Mouse (Mus musculus): ENCODE measurements around the gene Kif1c. TPM values are rescaled to one million over a fixed set of nuclear protein-coding genes. Genes with fewer than 3 reads are reported as not detected.

The Kif1c gene
- polyA plus RNA-seq, 1 experiment from 2014 or later: 4.4 TPM

- ATAC-seq: no peak
- Histone ChIP-seq H3K4me2 (replicated peaks) (no peak overlapping the region), H3K36me3 (peaks cover 45% of the 10 kb centered on the region), H3K27ac (no peak overlapping the region), H3K9ac (no peak overlapping the region), H3K4me3 (replicated peaks) (no peak overlapping the region), H3K4me1 (replicated peaks) (peaks cover 15% of the 10 kb centered on the region), H3K27me3 (replicated peaks) (no peaks in the 10 kb centered on the region), H3K9me3 (no peaks in the 10 kb centered on the region)
- WGBS: 67% methylated on average over 3 of the region's 3 CpGs
These were observed 5.8 kb downstream of the Kif1c start for GRCm38 (mm10) chr11:70706127-70706526.

DNA sequence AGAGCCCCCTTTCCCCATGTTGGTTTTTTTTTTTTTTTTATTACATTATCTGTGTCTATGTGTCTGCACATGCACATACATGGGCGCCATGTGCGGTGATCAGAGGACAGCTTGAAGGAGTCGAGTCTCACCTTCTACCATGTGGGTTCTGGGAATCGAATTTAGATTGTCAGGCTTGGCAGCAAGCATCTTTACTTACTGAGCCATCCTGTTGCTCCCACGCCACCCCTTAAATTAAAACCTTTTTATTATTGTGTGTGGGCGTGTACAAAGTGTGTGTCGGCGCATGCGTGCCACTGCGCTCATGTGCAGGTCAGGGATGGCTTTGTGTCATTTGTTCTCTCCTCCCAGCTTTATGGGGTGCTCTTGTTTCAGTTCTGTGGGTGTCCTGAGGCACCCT, 10.7 kb downstream of the Kif1c start:
- no peak overlapping the region for H3K27ac ChIP-seq
- no peak overlapping the region for H3K4me2 ChIP-seq (replicated peaks)
- 95% methylated on average over 10 of the region's 10 CpGs for WGBS
- no peak overlapping the region for H3K9ac ChIP-seq
- no peak for ATAC-seq
- H3K9me3 ChIP-seq: no peaks in the 10 kb centered on the region
- H3K27me3 ChIP-seq (replicated peaks): no peaks in the 10 kb centered on the region
- H3K36me3 ChIP-seq: peaks cover 37% of the 10 kb centered on the region
- no peaks in the 10 kb centered on the region for H3K4me1 ChIP-seq (replicated peaks)
- H3K4me3 ChIP-seq (replicated peaks): no peak overlapping the region

DNA sequence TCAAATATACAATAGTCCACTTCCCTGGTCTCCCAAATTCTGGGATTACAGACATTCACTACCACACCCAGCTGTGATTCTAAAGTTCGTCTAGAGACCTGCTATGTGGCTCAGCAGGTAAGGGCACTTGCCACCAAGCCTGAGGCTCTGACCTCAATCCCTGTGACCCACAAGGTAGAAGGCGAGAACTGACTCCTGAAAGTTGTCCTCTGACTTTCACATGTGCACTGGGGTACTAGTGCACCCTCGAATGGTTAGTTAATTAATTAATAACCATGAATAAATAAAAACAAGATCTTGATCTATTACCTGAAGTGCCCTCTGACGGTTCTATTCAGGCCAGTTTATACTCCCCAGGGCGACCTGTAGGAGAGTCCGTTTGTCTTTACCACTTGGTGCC, 12.9 kb downstream of the Kif1c start:
- peak; percentile 32; the same call in 1 of the 2 replicates for ATAC-seq
- Histone ChIP-seq H3K4me1 (replicated peaks) (no peaks in the 10 kb centered on the region), H3K9ac (no peak overlapping the region), H3K9me3 (no peaks in the 10 kb centered on the region), H3K4me2 (replicated peaks) (no peak overlapping the region), H3K27me3 (replicated peaks) (no peaks in the 10 kb centered on the region), H3K27ac (0 out of 2 replicates have a peak overlapping the region, but pooled peaks have one; percentile 15), H3K36me3 (peaks cover 39% of the 10 kb centered on the region), H3K4me3 (replicated peaks) (no peak overlapping the region)
- WGBS: 73% methylated on average over 6 of the region's 6 CpGs

DNA sequence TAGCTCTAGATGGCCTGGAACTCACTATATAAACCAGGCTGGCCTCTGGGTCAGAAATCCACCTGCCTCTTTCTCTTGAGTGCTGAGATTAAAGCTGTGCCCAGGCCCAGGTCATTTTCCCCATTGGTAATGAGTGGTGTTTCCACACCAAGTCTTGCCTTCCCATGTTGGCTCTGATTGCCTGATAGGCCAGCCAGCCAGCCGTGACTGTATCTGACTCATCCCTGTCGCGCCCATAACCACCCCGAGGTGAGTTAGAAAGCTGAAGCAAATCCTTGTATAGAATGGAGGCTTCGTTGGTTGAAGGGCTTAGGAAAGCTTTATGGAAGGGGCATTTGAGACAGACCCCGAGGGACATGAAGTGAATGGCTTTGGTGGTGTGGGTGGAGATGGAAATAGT, 15.5 kb downstream of the Kif1c start:
- Histone ChIP-seq H3K27me3 (replicated peaks) (no peaks in the 10 kb centered on the region), H3K4me3 (replicated peaks) (no peak overlapping the region), H3K4me1 (replicated peaks) (no peaks in the 10 kb centered on the region), H3K4me2 (replicated peaks) (no peak overlapping the region), H3K36me3 (peaks cover 38% of the 10 kb centered on the region), H3K27ac (no peak overlapping the region), H3K9ac (no peak overlapping the region), H3K9me3 (no peaks in the 10 kb centered on the region)
- WGBS: 87% methylated on average over 6 of the region's 6 CpGs
- ATAC-seq: no peak

DNA sequence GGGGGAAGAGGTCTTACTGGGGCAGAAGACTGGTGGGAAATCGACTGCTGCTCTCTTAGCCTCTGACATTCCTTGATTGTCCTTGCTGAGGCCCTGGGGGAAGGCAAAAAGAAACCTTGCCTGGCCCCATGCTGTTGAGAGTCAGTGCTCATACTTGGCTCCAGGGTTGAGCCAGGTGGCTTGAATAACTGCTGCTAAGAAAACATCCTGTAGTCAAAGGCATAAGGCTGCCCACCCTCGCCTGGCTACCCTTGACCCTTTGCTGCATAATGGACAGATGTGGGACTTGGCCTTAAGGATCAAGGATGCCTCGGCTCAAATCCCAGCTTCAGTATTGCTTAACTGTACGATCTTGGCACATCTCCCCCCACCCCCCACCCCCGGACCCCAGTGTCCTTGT, 18.1 kb downstream of the Kif1c start:
- Histone ChIP-seq H3K4me3 (replicated peaks) (no peak overlapping the region), H3K4me2 (replicated peaks) (no peak overlapping the region), H3K4me1 (replicated peaks) (no peaks in the 10 kb centered on the region), H3K27me3 (replicated peaks) (no peaks in the 10 kb centered on the region), H3K36me3 (peaks cover 37% of the 10 kb centered on the region), H3K9ac (no peak overlapping the region), H3K27ac (no peak overlapping the region), H3K9me3 (no peaks in the 10 kb centered on the region)
- ATAC-seq: no peak
- WGBS: 79% methylated on average over 5 of the region's 5 CpGs

- ATAC-seq: no peak
- no peaks in the 10 kb centered on the region for H3K27me3 ChIP-seq (replicated peaks)
- H3K4me2 ChIP-seq (replicated peaks): no peak overlapping the region
- no peaks in the 10 kb centered on the region for H3K4me1 ChIP-seq (replicated peaks)
- no peak overlapping the region for H3K4me3 ChIP-seq (replicated peaks)
- H3K27ac ChIP-seq: no peak overlapping the region
- H3K36me3 ChIP-seq: peaks cover 58% of the 10 kb centered on the region
- no peaks in the 10 kb centered on the region for H3K9me3 ChIP-seq
- 88% methylated on average over 3 of the region's 3 CpGs for WGBS
- no peak overlapping the region for H3K9ac ChIP-seq
These were observed 20.2 kb downstream of the Kif1c start for GRCm38 (mm10) chr11:70720567-70720966.

DNA sequence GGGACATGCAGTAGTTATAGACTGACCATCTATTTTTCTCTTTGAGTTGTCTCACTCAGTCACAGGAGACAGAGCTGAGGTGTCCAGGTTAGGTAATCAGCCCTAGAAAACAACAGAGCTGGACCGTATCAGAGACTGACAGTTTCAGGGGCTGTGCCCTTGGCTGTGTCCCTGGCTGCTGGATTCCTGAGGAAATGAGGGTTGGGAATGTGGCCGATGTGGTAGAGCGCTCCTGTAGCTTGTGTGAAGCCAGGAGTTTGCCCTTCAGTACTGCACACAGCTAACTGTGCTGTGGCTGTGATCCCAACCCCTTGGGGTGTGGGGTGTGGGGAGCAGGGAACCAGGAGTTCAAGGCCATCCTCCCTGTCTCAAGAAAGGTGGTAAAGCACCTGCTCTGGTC, 20.7 kb downstream of the Kif1c start:
- Histone ChIP-seq H3K4me2 (replicated peaks) (no peak overlapping the region), H3K27ac (no peak overlapping the region), H3K4me3 (replicated peaks) (no peak overlapping the region), H3K9me3 (no peaks in the 10 kb centered on the region), H3K4me1 (replicated peaks) (no peaks in the 10 kb centered on the region), H3K9ac (no peak overlapping the region), H3K36me3 (peaks cover 59% of the 10 kb centered on the region), H3K27me3 (replicated peaks) (no peaks in the 10 kb centered on the region)
- no peak for ATAC-seq
- 94% methylated on average over 3 of the region's 3 CpGs for WGBS

DNA sequence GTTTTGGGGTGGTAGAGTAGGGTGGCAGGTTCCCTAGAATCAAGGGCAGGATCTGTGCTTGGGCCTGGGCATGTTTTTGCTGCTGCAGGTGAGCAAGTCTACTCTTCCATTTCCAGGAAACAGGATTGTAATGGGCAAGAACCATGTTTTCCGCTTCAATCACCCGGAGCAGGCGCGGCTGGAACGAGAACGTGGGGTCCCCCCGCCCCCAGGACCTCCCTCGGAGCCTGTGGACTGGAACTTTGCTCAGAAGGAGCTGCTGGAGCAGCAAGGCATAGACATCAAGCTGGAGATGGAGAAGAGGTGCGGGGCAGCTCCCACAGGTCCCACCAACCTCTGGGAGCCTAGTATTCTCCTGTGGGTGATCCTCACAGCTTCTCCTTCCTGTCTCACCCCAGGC, 24.4 kb downstream of the Kif1c start:
- H3K36me3 ChIP-seq: peaks cover 63% of the 10 kb centered on the region
- 93% methylated on average over 9 of the region's 9 CpGs for WGBS
- ATAC-seq: no peak

DNA sequence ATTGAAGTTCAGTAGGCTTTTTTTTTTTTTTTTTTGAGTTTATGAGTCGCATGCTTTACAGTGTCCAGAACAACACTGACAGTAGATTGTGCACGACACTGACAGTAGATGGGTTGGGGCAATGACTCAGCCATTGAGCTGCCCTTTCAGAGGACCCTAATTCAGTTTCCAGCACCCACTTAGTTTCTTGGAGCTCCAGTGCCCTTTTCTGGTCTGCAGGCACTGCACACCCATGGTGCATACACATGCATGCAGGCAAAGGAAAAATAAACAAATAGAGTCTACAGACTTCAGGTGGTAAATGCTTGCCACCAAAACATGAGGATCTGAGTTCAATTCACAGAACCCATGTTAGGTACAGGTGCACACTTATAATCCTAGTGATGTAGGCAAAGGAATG, 26.2 kb downstream of the Kif1c start:
- WGBS: 83% methylated on average over 2 of the region's 2 CpGs
- H3K9me3 ChIP-seq: no peaks in the 10 kb centered on the region
- no peak overlapping the region for H3K4me3 ChIP-seq (replicated peaks)
- no peaks in the 10 kb centered on the region for H3K27me3 ChIP-seq (replicated peaks)
- peaks cover 55% of the 10 kb centered on the region for H3K36me3 ChIP-seq
- ATAC-seq: no peak
- peaks cover 7% of the 10 kb centered on the region; the same call in 1 of the 2 replicates for H3K4me1 ChIP-seq (replicated peaks)
- no peak overlapping the region for H3K27ac ChIP-seq
- no peak overlapping the region for H3K4me2 ChIP-seq (replicated peaks)
- H3K9ac ChIP-seq: no peak overlapping the region

More for the DNA sequence above, 24.4 kb downstream of the Kif1c start:
- H3K4me3 ChIP-seq (replicated peaks): no peak overlapping the region
- H3K9ac ChIP-seq: no peak overlapping the region
- no peaks in the 10 kb centered on the region for H3K4me1 ChIP-seq (replicated peaks)
- no peaks in the 10 kb centered on the region for H3K9me3 ChIP-seq
- no peak overlapping the region for H3K27ac ChIP-seq
- no peaks in the 10 kb centered on the region for H3K27me3 ChIP-seq (replicated peaks)
- no peak overlapping the region for H3K4me2 ChIP-seq (replicated peaks)

GRCm38 (mm10) chr11:70727385-70727784, 27.0 kb downstream of the Kif1c start:
- Histone ChIP-seq H3K27ac (no peak overlapping the region), H3K4me2 (replicated peaks) (no peak overlapping the region), H3K4me3 (replicated peaks) (no peak overlapping the region), H3K9me3 (no peaks in the 10 kb centered on the region), H3K9ac (no peak overlapping the region), H3K27me3 (replicated peaks) (no peaks in the 10 kb centered on the region), H3K4me1 (replicated peaks) (peaks cover 7% of the 10 kb centered on the region; the same call in 1 of the 2 replicates), H3K36me3 (peaks cover 49% of the 10 kb centered on the region)
- ATAC-seq: no peak
- WGBS: 77% methylated on average over 5 of the region's 5 CpGs

DNA sequence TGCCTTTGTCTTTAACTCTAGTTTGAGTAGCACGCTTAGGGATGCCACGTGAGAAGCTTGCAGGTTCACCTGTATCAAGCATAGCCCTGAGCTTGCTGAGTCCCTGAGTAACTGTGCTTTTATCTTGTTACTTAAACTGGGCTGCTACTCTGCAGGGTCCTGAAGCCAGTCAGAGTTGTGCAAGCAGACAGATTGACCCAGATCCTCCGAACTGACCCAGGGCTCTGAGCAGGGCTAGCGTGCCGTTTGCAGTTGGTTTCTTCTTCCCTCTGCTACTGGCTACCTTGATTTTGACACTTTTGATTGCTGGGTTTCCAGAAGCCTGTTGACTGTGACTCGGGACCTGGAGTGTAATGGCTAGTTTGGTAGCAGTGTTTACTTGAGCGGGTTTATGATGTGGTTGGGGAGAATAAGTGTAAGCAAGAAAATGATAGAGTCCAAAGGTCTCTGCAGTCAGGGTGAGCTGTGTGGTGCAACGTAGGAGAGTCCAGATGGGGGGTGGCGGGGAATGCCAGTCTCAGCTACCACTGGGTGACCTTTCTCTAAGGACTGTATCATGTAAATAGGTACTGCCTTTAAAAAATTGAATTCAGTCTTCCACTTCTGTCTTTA, 30.2 kb downstream of the Kif1c start:
- Histone ChIP-seq H3K4me1 (replicated peaks) (peaks cover 12% of the 10 kb centered on the region; the same call in 1 of the 2 replicates), H3K9me3 (no peaks in the 10 kb centered on the region), H3K4me3 (replicated peaks) (no peak overlapping the region), H3K27ac (peak overlapping the region; percentile 38; the same call in 1 of the 2 replicates), H3K36me3 (peaks cover 27% of the 10 kb centered on the region), H3K9ac (no peak overlapping the region), H3K27me3 (replicated peaks) (no peaks in the 10 kb centered on the region), H3K4me2 (replicated peaks) (0 out of 2 replicates have a peak overlapping the region, but pooled peaks have one; percentile 5)
- peak; percentile 88 for ATAC-seq
- 55% methylated on average over 9 of the region's 9 CpGs for WGBS

DNA sequence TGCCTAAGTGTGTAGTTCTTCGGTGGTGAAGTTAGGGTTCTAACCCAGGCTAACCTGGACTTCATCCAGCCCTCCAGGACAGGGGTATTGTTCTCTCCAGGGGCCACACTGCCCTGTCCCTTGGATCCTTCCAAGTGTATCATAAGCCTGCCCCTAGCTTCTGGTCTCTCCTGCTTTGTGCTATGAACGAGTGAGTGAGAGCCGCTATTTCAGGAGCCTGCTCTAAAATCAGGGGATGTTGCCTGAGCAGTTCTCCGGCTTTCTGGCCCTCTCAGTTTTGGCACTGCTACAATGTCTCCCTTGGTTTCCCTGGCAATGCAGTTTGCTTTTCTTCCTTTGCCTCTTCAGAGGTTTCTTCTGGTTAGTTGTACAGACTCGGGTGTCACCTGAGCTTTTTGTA, 30.8 kb downstream of the Kif1c start:
- no peaks in the 10 kb centered on the region for H3K9me3 ChIP-seq
- no peak for ATAC-seq
- no peak overlapping the region for H3K9ac ChIP-seq
- peaks cover 20% of the 10 kb centered on the region for H3K36me3 ChIP-seq
- no peak overlapping the region for H3K4me3 ChIP-seq (replicated peaks)
- H3K27ac ChIP-seq: no peak overlapping the region
- H3K27me3 ChIP-seq (replicated peaks): no peaks in the 10 kb centered on the region
- H3K4me2 ChIP-seq (replicated peaks): no peak overlapping the region
- peaks cover 12% of the 10 kb centered on the region; the same call in 1 of the 2 replicates for H3K4me1 ChIP-seq (replicated peaks)
- 53% methylated on average over 5 of the region's 5 CpGs for WGBS

DNA sequence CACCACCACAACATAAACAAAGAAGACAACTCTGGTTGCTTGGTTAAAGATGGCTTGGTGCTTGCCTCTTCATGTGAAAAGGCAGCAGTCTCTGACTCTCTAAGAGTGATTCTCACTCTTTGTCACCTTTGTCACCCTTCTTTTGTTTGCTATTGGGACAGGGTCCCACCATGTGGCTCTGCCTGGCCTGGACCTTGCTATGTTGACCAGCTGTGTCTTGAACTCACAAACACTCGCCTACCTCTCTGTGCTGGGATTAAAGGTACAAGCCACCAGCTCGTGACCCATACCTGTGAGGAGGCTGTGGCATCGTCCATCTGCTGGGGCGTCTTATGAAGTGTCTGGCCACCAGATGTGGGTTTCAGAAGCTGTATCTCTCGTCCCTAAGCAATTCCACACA, 32.9 kb downstream of the Kif1c start:
- ATAC-seq: no peak
- H3K27ac ChIP-seq: no peak overlapping the region
- no peak overlapping the region for H3K4me3 ChIP-seq (replicated peaks)
- no peaks in the 10 kb centered on the region for H3K9me3 ChIP-seq
- H3K36me3 ChIP-seq: peaks cover 4% of the 10 kb centered on the region; the same call in 1 of the 2 replicates
- peaks cover 12% of the 10 kb centered on the region; the same call in 1 of the 2 replicates for H3K4me1 ChIP-seq (replicated peaks)
- H3K27me3 ChIP-seq (replicated peaks): no peaks in the 10 kb centered on the region
- no peak overlapping the region for H3K4me2 ChIP-seq (replicated peaks)
- H3K9ac ChIP-seq: no peak overlapping the region
- 64% methylated on average over 5 of the region's 5 CpGs for WGBS

Data from intestine, embryonic 15.5 days (tissue).